23 mouse cellular contexts compared by ENCODE assay signal in genomic region chr12:106943874-106944273, GRCm38 (mm10).
DNase-seq lines count a peak whose midpoint lies in the region; ATAC-seq lines count a peak whose summit lies in the region.
"Had no signal": no experiment of that assay in that cellular context is flagged by ENCODE, and none has a peak within 500 bp of the region (broad histone marks: within the 10 kb centered on the region; RNA-seq: fewer than 3 reads in every experiment).

No protein-coding gene starts in this region.

- 0 out of 2 replicates have a peak, but pooled peaks cover 2% of the 10 kb centered on the region for H3K27me3 ChIP-seq in forebrain, embryonic 10.5 days (ENCODE audit: poor library complexity, severe bottlenecking)
- H3K27me3 ChIP-seq in forebrain, embryonic 15.5 days = no peaks in the 10 kb centered on the region
- no peaks in the 10 kb centered on the region for H3K27me3 ChIP-seq in midbrain, embryonic 11.5 days (ENCODE audit: control insufficient read depth, insufficient read depth, low read length)
- no peaks in the 10 kb centered on the region for H3K27me3 ChIP-seq in midbrain, embryonic 16.5 days (ENCODE audit: control insufficient read depth, insufficient read depth, low read depth, low read length)
- H3K27me3 ChIP-seq: embryonic facial prominence, embryonic 15.5 days; limb, embryonic 15.5 days had no signal

- no peak overlapping the region for H3K4me2 ChIP-seq in forebrain, embryonic 15.5 days (replicated peaks)
- H3K4me2 ChIP-seq in midbrain, embryonic 11.5 days = no peak overlapping the region
- H3K4me2 ChIP-seq in midbrain, embryonic 16.5 days (ENCODE audit: low read length) = no peak overlapping the region
- H3K4me2 ChIP-seq: embryonic facial prominence, embryonic 15.5 days; heart, embryonic 11.5 days; limb, embryonic 15.5 days; lung, embryonic 14.5 days had no signal

- no peak for ATAC-seq in forebrain, embryonic 15.5 days (replicated peaks)
- peak; percentile 44; the same call in 1 of the 2 replicates for ATAC-seq in midbrain, embryonic 11.5 days (ENCODE audit: low FRiP score)
- no peak for ATAC-seq in midbrain, embryonic 16.5 days
- ATAC-seq: activated CD4-positive, CD25-positive, alpha-beta regulatory T cell, adult 4 months; CD4-positive, CD25-positive, alpha-beta regulatory T cell, adult 4 months had no signal

- H3K4me1 ChIP-seq in forebrain, embryonic 10.5 days = peaks cover 21% of the 10 kb centered on the region
- H3K4me1 ChIP-seq in forebrain, embryonic 15.5 days = peaks cover 9% of the 10 kb centered on the region
- peaks cover 4% of the 10 kb centered on the region for H3K4me1 ChIP-seq in midbrain, embryonic 11.5 days (ENCODE audit: control insufficient read depth, insufficient read depth, low read length)
- H3K4me1 ChIP-seq in midbrain, embryonic 16.5 days (ENCODE audit: control insufficient read depth, insufficient read depth, low read length) = no peaks in the 10 kb centered on the region

- no peak overlapping the region for H3K4me3 ChIP-seq in forebrain, embryonic 10.5 days
- H3K4me3 ChIP-seq in forebrain, embryonic 15.5 days = no peak overlapping the region
- H3K4me3 ChIP-seq in midbrain, embryonic 11.5 days (ENCODE audit: low read depth, low read length) = no peak overlapping the region
- no peak overlapping the region for H3K4me3 ChIP-seq in midbrain, embryonic 16.5 days (ENCODE audit: low read depth, low read length)
- H3K4me3 ChIP-seq: embryonic facial prominence, embryonic 15.5 days; left cerebral cortex, adult 2 months; limb, embryonic 15.5 days had no signal

- H3K9me3 ChIP-seq in forebrain, embryonic 10.5 days = no peaks in the 10 kb centered on the region
- no peaks in the 10 kb centered on the region for H3K9me3 ChIP-seq in forebrain, embryonic 15.5 days
- no peaks in the 10 kb centered on the region for H3K9me3 ChIP-seq in midbrain, embryonic 11.5 days (ENCODE audit: control insufficient read depth, low read length)
- H3K9me3 ChIP-seq in midbrain, embryonic 16.5 days (replicated peaks; ENCODE audit: control insufficient read depth, low read length, poor library complexity, severe bottlenecking) = no peaks in the 10 kb centered on the region
- H3K9me3 ChIP-seq: embryonic facial prominence, embryonic 15.5 days; limb, embryonic 15.5 days had no signal

- H3K27ac ChIP-seq in forebrain, embryonic 10.5 days = 0 out of 2 replicates have a peak overlapping the region, but pooled peaks have one; percentile 61
- no peak overlapping the region for H3K27ac ChIP-seq in forebrain, embryonic 15.5 days (replicated peaks)
- no peak overlapping the region for H3K27ac ChIP-seq in midbrain, embryonic 11.5 days (ENCODE audit: low read depth, low read length)
- no peak overlapping the region for H3K27ac ChIP-seq in midbrain, embryonic 16.5 days (ENCODE audit: low read length)
- H3K27ac ChIP-seq: embryonic facial prominence, embryonic 15.5 days; left cerebral cortex, adult 2 months; limb, embryonic 15.5 days; liver, embryonic 14.5 days had no signal

- no peak for DNase-seq in forebrain, embryonic 10.5 days (ENCODE audit: extremely low spot score, low spot score)
- DNase-seq in midbrain, embryonic 11.5 days (ENCODE audit: low spot score, missing footprints) = peak; percentile 86
- peak; percentile 56 for DNase-seq in R1 (ENCODE audit: low read depth, low spot score)
- peak; percentile 10 for DNase-seq in mesoderm, embryonic 11.5 days (ENCODE audit: low read depth, low spot score)
- DNase-seq in thymus, postnatal 36 days = no peak
- DNase-seq: adrenal gland, adult 8-10 months; cerebellum, adult 18-20 months; cerebellum, postnatal 14 days; gastrocnemius, postnatal 10 days; heart, adult 11 months; kidney, adult 11 months; lung, embryonic 14.5 days; right cerebral cortex, postnatal 25 days; spleen, adult 18-20 months had no signal

- H3K36me3 ChIP-seq in forebrain, embryonic 10.5 days (replicated peaks) = no peaks in the 10 kb centered on the region
- H3K36me3 ChIP-seq in forebrain, embryonic 15.5 days = no peaks in the 10 kb centered on the region
- H3K36me3 ChIP-seq in midbrain, embryonic 11.5 days (ENCODE audit: control insufficient read depth, insufficient read depth, low read length) = no peaks in the 10 kb centered on the region
- H3K36me3 ChIP-seq in midbrain, embryonic 16.5 days (ENCODE audit: control insufficient read depth, insufficient read depth, low read length) = no peaks in the 10 kb centered on the region
- H3K36me3 ChIP-seq: embryonic facial prominence, embryonic 15.5 days; limb, embryonic 15.5 days had no signal

- H3K9ac ChIP-seq in forebrain, embryonic 15.5 days (replicated peaks) = no peak overlapping the region
- no peak overlapping the region for H3K9ac ChIP-seq in midbrain, embryonic 11.5 days (ENCODE audit: low read length)
- no peak overlapping the region for H3K9ac ChIP-seq in midbrain, embryonic 16.5 days (ENCODE audit: low read depth, low read length)
- H3K9ac ChIP-seq: embryonic facial prominence, embryonic 15.5 days; limb, embryonic 15.5 days; liver, embryonic 14.5 days; lung, embryonic 14.5 days had no signal

- WGBS in forebrain, embryonic 10.5 days = 30% methylated on average over 5 of the region's 5 CpGs
- 2% methylated on average over 5 of the region's 5 CpGs for WGBS in forebrain, embryonic 15.5 days
- 21% methylated on average over 5 of the region's 5 CpGs for WGBS in midbrain, embryonic 11.5 days
- WGBS in midbrain, embryonic 16.5 days = 9% methylated on average over 5 of the region's 5 CpGs

Comparison
In these comparisons a context has a peak if more than half of its experiments do, and no peak if none do; other contexts are left out.
1. DNase-seq: peak in midbrain, embryonic 11.5 days (single experiment), R1 (single experiment) and mesoderm, embryonic 11.5 days (single experiment); none in forebrain, embryonic 10.5 days (single experiment) and thymus, postnatal 36 days (0 of 2).